Mouse (Mus musculus) c-Kit-positive CD71-positive TER-119-positive erythroid progenitor cells, embryonic 14.5 days (primary cell): ENCODE measurements around the gene Polr2b.
A peak's percentile ranks its signal among the peaks of the same experiment; 100 is the strongest.

ENCODE experiments used
- DNase-seq: peaks from one replicate; pipeline ENCODE4 v3.0.0-alpha.2; 2013; ENCODE audit warnings: low spot score

The Polr2b gene

DNA sequence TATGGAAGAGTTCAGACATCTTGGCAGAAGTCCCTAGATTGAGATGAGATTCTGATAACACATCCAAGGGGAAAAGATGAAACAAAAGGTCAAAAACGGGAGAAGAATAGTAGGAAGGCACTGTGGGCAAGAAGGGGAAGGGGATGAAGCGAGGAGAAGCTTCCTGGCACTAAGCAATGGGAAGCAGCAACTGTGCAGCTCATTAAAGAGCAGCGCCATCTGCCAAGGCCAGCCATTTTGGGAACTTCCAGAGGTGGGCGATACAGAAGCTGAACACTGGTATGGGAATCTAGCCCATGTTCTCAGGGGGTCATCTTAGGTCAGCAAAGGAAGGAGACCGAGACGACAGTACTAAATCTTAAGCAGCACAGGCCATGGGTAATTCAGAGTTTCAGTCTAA lies 53.7 kb downstream of the Polr2b start:
- DNase-seq = no peak

DNA sequence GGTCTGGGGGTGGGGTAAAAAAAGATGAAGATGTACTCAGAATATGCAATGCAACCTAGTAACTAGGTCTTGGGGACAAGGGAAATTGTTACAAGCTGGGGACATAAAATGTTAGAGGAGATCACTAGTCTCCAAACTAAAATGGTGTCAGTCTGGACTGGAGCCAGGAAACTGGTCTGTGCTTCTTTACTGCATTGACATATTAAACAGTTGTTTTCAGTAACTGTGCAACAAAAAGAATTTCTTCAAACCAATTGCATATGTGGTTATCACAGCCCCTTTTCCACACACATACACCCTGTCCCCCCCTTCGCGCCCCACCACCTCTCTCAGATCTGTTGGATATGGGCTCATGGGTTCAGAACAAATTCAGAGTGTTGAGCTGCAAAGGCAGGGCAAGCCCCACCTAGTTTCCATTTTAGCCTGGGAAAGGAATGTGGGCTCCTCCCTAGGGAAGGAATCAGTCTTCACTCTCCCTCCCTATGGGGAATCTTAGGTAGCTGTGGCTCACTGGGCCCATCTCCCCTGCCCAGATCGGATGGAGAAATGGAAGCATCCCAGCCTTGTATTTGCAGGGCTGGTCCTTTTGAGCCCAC lies 54.6 kb downstream of the Polr2b start:
- no peak for DNase-seq

DNA sequence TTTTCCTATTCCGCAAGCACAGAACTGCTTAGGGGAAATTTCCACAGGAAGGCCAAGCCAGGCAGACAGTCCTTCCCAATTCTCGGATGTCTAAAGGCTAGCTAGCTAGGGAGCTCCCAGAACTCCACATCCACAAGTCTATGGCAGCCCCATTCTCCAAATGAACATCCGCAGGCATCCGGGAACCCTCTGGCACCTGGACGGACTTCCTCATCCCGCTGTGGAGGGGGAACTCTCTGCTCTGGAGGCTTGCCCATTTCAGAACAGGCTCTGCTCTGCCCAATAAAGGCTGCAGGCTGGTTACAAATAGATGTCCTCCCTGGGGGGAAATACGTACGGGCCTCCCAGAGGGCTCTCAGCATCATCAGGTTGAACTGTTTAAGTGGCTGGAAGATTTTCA lies 56.4 kb downstream of the Polr2b start:
- no peak for DNase-seq

DNA sequence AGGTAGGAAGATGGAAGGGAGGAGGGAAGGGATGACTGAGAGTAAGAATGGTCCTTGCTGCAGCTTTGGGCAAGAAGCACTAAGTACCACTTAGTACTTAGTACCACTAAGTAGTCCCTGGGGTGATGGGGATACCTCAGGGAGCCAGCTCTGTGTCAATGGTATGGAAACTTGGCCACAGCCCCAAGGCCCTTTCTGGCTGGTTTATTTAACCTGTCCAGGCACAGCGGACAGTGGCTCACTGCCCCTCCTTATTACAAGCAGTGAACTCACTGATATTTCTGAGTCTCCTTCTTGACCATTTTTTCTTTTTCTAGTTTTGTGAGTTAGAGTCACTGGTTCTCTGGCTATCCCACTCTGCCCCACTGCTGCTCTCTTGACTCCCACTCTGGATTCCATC lies 57.2 kb downstream of the Polr2b start:
- DNase-seq = no peak

DNA sequence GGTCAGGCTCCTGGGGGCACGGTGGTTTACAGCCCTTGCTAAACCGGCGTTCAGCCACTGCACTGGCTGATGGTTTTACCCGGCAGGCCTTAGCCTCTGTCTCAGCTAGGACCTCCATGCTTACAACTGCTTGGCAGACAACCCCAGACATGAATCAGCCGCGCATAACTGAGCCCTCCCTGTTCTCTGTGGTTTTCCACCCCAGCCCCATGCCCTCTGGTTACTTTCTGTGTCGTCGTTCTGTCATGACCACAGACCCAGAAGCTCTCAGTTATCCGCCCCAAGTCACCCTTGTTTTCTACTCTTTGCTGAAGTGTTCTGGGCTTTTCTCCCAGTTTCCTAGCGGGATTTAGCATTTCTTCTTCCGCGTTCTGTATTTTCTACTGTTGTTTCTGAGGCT lies 57.7 kb downstream of the Polr2b start:
- DNase-seq = no peak

DNA sequence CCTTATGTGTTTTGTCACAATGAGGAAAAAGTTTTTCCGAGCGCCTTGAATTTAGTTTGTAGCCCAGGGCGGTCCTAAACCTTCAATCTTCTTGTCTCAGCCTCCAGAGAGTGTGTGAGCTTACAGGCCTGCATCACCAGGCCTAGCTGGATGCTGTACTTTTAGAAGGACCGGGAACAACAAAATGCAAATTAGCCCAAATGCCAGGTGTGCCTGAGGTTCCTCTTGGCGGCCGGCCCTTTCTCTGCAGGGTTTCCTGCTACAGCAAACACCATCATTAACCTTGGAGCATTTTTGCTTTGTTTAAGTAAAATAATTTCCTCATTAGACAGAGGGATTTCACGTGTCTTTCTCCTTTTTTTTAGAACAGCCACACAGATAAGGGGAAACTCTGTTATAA lies 58.2 kb downstream of the Polr2b start:
- DNase-seq = no peak

DNA sequence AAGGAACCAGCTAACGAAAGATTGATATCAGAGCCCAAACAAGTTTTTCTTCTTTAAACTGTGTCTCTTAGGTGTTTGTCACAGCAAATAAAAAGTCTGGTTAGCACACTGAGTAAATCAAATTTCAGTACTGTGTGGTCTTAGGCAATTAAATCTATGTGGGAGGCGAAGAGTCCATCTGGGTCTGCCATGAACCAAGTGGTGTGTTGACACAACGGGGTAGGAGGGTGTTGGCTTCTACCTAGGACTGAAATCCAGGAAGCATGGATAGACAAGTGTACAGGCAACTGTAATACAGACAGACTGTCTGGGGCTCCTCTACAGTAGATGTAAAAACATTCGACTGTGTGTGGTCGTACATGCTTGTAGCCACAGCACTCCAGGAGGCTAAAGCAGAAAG lies 59.4 kb downstream of the Polr2b start:
- no peak for DNase-seq

DNA sequence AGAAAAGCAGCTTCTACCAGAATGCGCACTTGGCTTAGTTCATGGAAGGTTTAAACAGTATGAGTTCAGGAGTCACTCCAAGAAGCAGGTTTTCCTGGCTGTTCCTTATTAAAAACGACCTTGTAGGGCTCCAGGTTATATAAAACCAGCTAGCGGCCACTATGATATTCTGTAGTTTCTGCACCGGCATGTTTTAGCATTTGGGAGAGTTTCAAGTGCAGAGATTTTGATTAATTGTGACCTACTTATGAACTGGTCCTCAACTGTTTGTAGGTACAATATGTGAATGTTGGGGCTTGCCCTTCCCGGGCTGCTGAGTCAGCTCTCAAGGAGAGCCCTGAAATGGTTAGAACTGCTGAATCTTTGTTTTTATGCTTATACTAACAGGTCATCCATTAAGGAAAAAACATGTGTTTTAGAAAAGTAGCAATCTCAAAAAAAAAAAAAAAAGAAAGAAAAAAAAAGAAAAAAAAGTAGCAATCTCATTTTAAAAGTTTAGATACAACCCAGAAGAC lies 60.5 kb downstream of the Polr2b start:
- no peak for DNase-seq

DNA sequence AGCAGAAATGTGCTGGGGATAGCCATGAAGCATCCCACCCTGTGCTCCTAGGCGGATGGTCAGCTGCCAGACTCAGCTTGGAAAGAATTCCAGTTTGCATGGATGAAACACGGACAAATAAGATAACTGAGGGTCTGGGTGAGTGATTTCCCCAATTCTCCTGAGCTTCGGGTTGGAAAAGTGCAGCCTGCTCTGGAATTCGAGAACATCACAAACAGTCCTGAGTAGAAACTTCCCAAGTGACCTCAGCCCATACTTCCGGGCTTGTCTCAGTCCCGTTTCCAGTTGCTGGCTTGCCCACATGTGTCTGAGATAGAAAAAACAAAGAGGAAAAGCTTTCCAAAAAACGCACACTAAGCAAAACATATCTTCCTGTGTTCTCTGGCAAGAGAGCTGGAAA lies 62.3 kb downstream of the Polr2b start:
- DNase-seq = no peak

DNA sequence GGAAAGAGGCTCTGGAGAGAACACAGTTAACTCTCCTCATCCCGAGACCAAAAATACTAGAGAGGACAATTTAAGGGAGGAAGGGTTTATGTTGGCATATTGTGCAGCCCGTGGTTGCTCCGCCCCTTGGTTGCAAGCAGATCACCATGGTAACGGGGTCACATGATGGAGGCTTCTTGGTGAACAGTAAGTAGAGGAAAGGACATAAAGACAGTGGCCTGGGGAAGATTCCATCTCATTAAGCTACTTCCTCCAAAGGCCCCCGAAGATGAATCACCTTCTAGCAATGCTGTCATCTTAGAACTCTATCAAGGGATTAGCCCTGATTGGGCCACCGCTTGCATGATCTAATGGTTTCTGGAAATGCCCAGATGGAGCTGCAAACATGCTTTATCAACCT lies 62.8 kb downstream of the Polr2b start:
- peak; percentile 18 for DNase-seq

DNA sequence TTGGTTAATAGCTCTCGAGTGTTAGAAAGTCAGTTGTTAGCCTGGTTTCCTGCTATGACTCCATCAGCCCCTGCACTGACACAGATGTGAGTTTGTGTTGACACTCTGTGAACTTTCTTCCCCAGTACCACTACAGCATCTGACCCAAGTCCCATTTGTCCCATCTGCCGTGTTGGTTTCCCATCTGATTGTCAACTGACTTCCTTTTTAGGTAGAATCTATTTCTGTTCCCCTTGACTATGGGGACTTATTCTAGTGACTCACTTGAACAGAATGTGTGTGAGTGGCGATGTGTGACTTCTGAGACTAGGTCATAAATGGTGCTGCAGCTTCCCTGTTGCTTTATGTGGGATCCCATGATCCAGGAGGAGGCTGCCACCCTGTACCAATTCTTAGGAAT lies 65.0 kb downstream of the Polr2b start:
- DNase-seq = no peak

DNA sequence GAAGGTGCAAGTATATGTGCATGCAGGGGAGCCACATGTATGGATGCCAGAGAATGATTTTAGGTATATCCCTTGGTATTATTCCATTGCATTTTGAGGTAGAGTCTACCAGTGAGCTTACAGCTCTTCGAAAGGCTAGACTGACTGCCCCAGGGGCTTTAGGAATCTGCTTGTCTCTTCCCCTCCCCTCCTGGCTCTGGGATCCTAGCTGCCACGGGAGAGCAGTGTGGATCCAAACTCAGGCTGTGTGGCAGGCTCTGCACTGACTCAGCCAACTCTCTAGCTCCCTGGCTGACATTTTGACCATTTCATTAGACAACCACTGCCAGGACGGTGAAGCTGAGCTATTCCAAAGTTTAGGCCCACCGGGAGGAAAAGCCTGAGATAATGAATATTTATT lies 65.6 kb downstream of the Polr2b start:
- no peak for DNase-seq

DNA sequence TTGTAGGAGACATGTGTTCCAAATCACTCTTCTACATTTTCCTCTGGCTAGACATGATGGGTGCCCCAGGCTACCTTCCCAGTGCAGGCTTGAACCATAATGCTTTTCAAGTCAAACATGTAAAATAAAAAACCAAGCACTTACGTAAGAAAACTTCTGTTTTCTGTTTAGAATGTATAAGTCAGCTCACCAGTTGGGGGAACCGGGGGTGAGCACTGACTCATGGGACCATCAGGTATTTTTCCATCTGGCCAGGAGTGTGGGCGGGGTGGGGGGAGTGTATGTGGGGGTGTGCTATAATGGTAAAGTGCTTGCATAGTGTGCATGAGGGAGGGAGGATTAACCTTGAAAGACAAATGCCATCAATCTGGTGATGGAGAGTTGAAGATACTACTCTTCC lies 68.1 kb downstream of the Polr2b start:
- no peak for DNase-seq

DNA sequence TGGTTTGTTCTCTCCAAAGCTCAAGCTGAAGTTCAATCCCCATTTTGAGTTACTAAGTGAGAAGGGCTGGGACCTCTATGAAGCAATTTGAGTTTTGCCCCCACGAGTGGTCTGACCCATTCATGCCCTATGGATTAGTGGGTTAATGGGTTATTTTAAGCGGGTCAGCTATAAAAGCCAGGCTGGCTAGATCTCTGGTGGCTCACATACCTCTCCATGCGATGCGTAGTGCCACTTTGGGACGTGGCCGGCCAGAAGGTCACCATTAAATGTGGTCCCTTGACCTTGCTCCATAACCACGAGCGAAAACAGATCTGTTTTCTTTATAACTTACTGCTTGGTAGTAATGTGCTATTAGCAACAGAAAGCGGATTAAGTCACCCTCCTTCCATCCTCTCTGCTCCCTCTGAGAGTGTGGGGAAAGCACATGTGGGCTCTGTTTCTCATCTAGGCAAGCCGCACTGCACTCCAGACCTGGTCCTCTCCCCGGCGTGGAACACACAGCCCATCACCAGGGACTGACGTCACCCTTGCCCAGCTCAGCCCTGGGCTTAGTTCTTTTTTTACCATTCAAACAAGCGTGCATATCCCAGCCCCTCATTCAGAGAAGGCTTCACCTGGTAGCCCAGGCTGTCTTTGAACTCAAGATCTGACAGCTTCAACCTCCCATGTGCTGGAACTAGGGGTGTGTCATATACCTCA lies 69.6 kb downstream of the Polr2b start:
- DNase-seq = no peak

DNA sequence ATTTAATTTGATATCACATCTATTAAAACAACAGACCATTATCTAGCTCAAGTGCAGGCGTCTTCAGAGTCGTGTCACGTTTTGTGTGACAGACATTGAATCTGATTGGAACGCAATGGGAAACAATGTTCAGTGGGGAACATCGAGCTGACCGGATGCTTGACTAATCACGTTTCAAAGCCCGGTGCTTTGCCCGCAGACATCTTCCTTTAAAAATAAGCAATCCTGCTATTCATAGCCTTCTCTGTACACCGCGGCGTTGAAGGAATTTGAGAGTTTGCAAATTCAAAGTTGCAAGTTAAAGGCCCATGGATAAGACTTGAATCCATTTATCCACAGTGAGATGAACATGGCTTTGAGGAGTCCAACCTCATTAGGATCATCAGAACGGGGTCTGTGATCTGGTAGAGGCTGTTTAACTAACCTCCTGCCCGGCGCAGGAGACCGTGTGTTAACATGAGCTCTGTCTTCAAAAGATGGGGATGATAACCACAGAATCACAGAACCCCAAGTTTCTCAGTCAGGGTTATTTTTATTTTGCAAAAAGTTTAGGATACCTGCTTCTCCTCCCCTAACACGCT lies 70.5 kb downstream of the Polr2b start:
- DNase-seq = no peak

DNA sequence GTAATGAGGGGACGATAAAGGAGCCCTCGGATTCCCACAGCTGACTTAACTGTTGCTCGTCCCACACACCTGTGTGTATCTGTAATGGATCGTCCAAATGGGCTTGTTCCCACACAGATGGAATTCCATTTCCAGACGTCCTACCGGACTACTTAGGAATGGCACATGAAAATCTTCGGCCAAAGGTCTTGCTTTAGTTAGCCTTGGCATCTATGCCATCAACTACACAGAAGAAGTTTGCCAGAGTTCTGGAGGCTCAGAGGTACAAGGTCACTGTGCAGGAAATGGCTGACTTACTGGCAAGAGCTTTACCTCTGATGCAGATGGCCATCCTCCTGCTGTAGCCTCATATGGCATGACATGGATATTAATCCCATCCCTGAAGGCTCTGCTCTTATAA lies 71.3 kb downstream of the Polr2b start:
- no peak for DNase-seq

DNA sequence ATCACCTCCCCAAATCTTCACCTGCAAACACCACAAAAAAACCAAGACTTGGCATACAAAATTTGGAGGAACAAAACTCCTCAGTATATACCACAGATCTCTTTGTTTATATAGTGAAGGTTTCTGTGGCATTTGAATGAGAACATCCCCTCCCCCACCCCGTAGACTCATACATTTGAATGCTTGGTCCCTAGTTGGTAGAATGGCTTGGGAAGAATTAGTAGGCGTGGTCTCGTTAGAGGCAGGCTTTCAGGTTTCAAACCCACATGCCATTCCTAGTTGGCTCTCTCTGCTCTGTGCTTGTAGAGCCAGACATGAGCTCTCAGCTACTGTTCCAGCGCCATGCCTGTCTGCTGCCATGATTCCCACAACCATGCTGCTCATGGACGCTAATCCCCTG lies 71.7 kb downstream of the Polr2b start:
- no peak for DNase-seq

DNA sequence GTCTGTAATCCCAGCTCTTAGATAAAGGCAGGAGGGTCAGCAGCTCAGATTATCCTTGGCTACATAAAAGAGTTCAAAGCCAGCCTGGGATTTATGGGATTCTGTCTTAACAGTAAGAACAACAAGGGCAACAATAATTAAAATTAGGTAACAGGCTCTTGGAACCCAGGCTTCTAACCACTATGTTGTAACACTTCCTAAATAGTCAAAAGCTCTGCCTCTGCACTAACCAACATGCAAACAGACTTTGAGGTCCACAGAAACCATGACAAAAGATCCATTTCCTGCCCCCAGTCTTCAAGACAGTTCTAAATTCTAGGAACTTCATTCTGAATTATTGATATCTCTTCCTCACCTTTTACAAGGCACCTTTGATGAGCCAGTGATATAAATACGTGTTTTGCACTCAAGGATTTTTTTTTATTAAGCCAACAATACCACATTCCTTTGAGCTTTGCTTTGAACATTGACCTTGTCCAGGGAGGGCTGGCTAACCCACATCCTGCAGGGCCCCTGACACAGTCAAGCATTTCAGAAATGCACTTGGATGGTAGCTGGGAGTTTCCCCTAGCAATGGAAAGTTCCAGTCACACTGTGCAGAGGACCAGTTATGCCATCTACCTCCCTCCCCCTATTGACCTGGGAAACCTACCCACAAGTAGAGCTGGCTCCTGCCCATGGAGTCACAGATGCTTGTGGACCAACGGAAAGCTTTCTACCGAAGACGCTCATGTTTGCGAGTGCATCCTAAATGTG lies 74.0 kb downstream of the Polr2b start:
- no peak for DNase-seq

DNA sequence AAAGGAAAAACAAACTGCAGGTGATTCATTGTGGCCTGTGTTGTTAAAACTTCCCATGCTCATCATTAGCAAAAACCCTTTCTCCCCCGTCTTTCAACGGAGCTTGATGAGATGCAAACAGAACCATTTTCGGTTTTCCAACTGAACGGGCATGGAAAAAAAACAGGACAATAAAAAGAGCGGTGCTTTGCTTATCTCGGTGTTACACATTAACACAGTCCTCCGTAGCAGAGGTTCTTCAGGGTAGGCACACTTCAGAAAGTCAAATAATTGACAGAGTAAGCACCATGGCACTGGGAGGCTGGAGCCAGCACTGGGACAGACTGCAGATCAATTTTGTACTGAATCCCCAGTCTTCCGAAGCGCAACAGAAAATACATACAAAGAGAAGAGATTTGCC lies 74.8 kb downstream of the Polr2b start:
- DNase-seq = no peak

DNA sequence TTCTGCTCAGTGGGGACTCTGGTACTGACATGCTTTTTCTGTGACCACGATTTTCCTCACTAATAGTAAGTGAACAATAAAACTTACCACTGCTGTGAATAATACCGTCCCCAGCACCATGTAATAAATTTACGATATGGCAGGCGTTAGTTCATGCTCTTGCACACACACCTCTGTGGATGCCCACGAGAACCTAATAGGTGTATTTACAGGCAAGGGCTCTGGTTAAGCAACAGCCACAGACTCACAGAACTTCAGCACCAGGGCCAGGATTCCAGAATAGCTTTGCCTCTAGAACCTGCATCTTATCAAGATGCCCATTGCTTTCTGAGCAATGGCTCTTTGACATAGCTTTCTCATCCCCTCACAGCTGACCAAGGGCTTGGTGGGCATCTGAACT lies 75.3 kb downstream of the Polr2b start:
- no peak for DNase-seq

DNA sequence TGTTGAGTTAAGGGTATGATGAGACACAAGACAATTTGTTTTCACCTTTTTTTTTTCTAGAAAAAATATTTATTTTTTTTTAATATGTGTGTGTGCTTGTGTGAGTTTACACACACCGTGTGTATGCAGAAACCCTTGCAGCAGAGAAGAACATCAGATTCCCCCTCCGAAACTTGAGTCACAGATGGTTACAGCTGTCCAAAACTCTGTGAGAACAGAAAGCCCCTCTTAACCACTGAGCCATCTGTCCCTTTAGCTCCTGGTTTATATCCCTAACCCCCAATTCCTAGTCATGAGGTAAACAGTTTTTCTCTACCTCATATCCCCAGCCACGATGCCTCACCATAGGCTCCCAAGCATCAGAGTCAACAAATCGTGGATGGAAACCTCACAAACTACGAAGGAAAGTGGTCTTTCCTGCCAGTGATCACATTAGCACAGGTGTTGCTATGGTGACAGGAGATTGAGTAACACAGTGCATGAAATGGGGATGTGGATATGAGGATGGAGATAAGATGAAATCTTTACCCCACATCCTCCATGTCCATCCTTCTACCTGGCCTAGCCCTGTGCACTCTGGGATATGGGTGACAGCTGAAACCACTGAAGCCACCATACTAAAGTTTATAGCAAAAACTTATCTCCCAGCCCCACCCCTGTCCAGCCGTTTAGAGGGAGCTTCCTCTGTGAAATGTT lies 76.1 kb downstream of the Polr2b start:
- no peak for DNase-seq
